Mouse (Mus musculus) heart, postnatal 14 days (tissue): ENCODE measurements around the gene Msx2. TPM values are rescaled to one million over a fixed set of nuclear protein-coding genes. Genes with fewer than 3 reads are reported as not detected.

Source experiments
- DNase-seq, 2 experiments: peaks; one replicate each; pipeline ENCODE4 v3.0.0; 2021 to 2022
- intact Hi-C: fragments of 180-260 bp; cut with DNase I; formaldehyde crosslinking; loops from one replicate; pipeline ENCODE4 v1.15.1; 2025
- total RNA-seq, 2 experiments: library from RNA; stranded (reverse); gene quantifications; 2 replicates each; pipeline ENCODE4 v1.2.3; 2021

Gene Msx2
- total RNA-seq, 2 experiments from 2014 or later, result 0.65 to 0.71 TPM

DNA sequence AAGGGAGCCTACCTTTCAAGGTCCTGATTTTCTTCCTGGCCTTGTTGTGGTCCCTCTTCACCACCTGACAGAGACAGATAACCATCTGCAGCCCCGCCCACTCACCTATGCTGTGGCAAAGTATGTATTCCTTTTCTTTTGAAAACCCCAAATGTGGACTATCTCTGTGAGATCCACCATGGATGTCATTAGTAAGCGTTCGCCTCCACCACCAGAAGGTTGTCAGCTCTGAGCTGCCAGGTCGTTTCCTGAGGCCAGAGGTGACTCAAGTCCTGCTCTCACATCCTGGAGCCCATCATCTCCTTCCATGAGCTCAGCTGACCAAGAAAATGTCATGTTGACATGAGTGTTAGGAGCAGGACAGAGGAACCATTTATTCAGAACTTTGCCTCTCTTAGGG is 52.1 kb downstream of the Msx2 start:
- no peak for DNase-seq
- intact Hi-C loops, result no loop called here

DNA sequence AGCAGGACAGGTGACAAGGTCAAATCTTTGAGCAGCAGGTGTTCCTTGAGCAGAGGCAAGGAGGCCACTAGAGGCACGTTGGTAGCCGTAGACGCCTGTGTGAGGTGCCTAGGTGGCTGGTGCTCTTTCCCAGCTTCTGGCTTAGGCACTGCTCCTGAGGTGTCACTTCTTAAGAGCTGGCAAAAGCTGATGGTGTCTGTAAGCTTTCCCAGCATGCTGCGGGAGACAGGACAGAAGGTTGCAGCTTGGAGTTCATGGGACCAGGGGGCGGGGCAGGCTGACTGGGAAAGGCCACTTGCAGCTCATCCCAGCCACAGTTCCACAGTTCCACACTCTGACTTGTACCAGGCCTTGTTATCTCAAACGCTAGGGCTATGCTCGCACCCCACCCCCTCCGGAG is 53.2 kb downstream of the Msx2 start:
- intact Hi-C loops, result no loop called here
- no peak for DNase-seq

GRCm38 (mm10) chr13:53417701-53418100 is 55.2 kb downstream of the Msx2 start:
- intact Hi-C loops, result no loop called here
- DNase-seq, result no peak

Other genes with a start within 250 kb of the Msx2 start
- gene Ror2, start 186.9 kb downstream of the Msx2 start, total RNA-seq, result 1 to 10 TPM; 3.3 to 3.5 TPM
- 10 to 100 TPM; 13.8 to 15.1 TPM for gene Sptlc1, start 95.7 kb downstream of the Msx2 start, total RNA-seq